Mouse (Mus musculus) left cerebral cortex, postnatal 4 days (tissue): ENCODE measurements around the gene Crygs. TPM values are rescaled to one million over a fixed set of nuclear protein-coding genes. Genes with fewer than 3 reads are reported as not detected.
"Not testable (repeated sequence)": the region's sequence is repeated elsewhere in the genome, so short reads cannot be mapped to it uniquely, and the experiment has no call there.

Experiments used
- DNase-seq: peaks from one replicate; pipeline ENCODE4 v3.0.0-alpha.2; 2022
- intact Hi-C: fragments of 180-260 bp; cut with DNase I; formaldehyde crosslinking; loops from one replicate; pipeline ENCODE4 v1.15.1; 2025
- total RNA-seq, 2 experiments: library from RNA; stranded (reverse); gene quantifications; 2 replicates each; pipeline ENCODE4 v1.2.3; 2021

The Crygs gene
- total RNA-seq, 2 experiments from 2014 or later, result not detected

DNA sequence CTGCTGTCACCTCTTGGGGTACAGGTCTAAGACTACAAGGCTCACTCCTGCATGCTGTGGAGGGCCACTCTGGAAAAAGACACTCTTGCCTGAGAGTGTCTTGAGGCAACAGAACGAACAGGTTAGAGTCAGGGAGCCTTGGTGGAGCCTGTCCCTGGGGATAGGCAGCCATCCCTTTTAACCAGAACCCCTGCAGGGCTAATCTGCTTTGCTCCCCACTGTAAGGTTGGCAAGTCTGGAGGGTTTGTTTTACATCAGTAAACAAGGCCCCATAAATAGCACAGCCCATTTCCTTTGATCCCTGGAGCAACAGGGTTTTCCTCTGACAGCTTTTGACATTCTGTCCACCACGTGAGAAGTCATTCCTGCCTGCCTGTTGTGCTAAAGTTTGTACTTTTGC is 20.1 kb downstream of the Crygs start:
- intact Hi-C loops, result no loop called here
- DNase-seq, result no peak

GRCm38 (mm10) chr16:22789908-22790367 is 21.4 kb downstream of the Crygs start:
- intact Hi-C loops, result no loop called here

DNA sequence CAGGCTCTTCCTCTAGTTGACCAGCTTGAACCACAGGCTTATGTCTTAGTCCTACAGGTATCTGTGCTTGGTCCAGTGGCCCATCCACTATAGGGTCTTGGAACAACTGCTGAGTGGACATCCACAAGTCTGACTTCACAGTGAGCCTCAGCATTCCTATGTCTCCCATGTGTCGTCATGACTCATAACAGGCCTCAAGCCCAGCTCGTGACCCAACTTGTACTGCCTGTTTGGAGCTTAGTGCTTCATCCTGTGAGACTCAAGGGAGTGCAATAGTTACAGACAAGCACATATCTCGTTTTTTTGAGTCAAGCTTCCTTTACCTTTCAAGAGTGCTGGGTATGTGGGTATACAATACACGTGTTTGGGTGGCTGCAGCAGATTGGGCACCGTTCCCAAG is 28.7 kb downstream of the Crygs start:
- intact Hi-C loops, result no loop called here
- no peak for DNase-seq

More at GRCm38 (mm10) chr16:22789908-22790367, 21.4 kb downstream of the Crygs start:
- DNase-seq, result peak; percentile 90

- no peak for DNase-seq
- intact Hi-C loops, result no loop called here
Measured at GRCm38 (mm10) chr16:22779228-22779835, 32.0 kb downstream of the Crygs start.

DNA sequence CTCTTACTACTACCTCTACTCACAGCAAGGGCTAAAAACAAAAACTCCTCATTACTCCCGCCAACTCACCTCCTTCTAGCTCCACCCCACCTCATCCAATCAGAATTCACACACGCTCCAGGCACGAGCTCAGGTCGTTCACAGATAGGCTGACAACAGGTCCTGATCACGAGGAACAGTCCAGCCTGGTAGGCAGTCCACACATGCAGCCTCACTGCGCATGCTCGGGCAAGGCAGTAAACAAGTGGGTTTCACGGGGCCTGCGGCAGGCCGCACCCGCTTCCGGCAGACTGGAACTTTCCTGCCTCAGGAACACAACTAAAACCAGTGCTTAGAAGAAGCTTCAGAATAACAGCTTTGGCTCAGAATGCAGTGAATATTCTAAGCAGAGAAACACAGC is 33.1 kb downstream of the Crygs start:
- intact Hi-C loops, result not testable (repeated sequence)

GRCm38 (mm10) chr16:22775471-22775985 is 35.8 kb downstream of the Crygs start:
- intact Hi-C loops, result no loop called here
- DNase-seq, result no peak

More for the DNA sequence above, 33.1 kb downstream of the Crygs start:
- not testable (repeated sequence) for DNase-seq

DNA sequence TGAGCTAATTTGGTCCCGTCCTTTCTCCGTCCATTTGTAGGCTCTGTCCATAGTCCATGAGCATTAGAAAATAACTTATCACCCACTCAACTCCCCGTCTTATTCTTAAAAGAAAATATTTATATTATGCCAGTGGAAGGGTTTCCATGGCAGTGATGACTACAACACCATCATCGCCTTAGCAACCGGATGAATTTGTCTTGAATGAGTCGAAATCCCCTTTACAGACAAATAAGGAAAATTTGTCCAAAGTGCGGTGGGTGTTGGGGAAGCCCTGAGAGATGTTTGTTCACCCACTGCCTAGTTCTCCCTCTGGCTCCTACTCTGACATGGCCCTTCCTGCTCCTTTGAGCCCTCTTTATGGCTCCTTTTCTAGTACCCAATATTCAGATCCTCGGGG is 42.7 kb downstream of the Crygs start:
- intact Hi-C loops, result no loop called here
- DNase-seq, result no peak

GRCm38 (mm10) chr16:22767405-22767804 is 44.0 kb downstream of the Crygs start:
- DNase-seq, result no peak
- intact Hi-C loops, result no loop called here

- DNase-seq, result no peak
- intact Hi-C loops, result no loop called here
Measured at GRCm38 (mm10) chr16:22766738-22767211, 44.6 kb downstream of the Crygs start.

GRCm38 (mm10) chr16:22765531-22765930 is 45.8 kb downstream of the Crygs start:
- no peak for DNase-seq
- intact Hi-C loops, result no loop called here

Other genes starting within 250 kb of the Crygs start
- 10 to 100 TPM; 18.9 to 21.5 TPM for gene Dgkg, start 154.4 kb downstream of the Crygs start, total RNA-seq
- 10 to 100 TPM; 10.9 to 11.8 TPM for gene Tbccd1, start 46.1 kb upstream of the Crygs start, total RNA-seq
- 10 to 100 TPM; 59.3 to 61.4 TPM for gene Dnajb11, start 46.3 kb upstream of the Crygs start, total RNA-seq
- not detected for gene Ahsg, start 79.7 kb upstream of the Crygs start, total RNA-seq
- gene Fetub, start 106.8 kb upstream of the Crygs start, total RNA-seq, result not detected
- gene Hrg, start 139.5 kb upstream of the Crygs start, total RNA-seq, result not detected
- gene Kng2, start 217.9 kb upstream of the Crygs start, total RNA-seq, result not detected
- not detected for gene Kng1, start 246.3 kb upstream of the Crygs start, total RNA-seq